Mouse (Mus musculus) hindbrain, embryonic 14.5 days (tissue): ENCODE results near the gene Ppp1r13b. TPM values are rescaled to one million over a fixed set of nuclear protein-coding genes. Genes with fewer than 3 reads are reported as not detected.

Experiments used
- ATAC-seq: fragments of 200-750 bp; cut with Nextera tagmentation; 2 replicates; pipeline ENCODE4 v1.8.0; 2017; ENCODE audit warnings: moderate number of reproducible peaks, mild to moderate bottlenecking, moderate TSS enrichment, moderate library complexity; ENCODE audit not compliant: low FRiP score
- DNase-seq: peaks from one replicate; pipeline ENCODE4 v3.0.0-alpha.2; 2015; ENCODE audit warnings: low spot score
- H3K27ac ChIP-seq: fragments of 300-500 bp; sonication (generic); 2 replicates; pipeline ENCODE4 v1.5.1; 2014; ENCODE audit warnings: mild to moderate bottlenecking, moderate library complexity
- H3K27me3 ChIP-seq: fragments of 300-500 bp; sonication (generic); 2 replicates; pipeline ENCODE4 v1.6.1; 2014; ENCODE audit warnings: mild to moderate bottlenecking, low read length, mixed read lengths; ENCODE audit not compliant: control insufficient read depth, insufficient read depth
- H3K36me3 ChIP-seq: fragments of 300-500 bp; sonication (generic); replicated peaks from 2 replicates; pipeline ENCODE4 v1.6.1; 2014; ENCODE audit not compliant: control insufficient read depth, insufficient read depth
- H3K4me1 ChIP-seq: fragments of 300-500 bp; sonication (generic); replicated peaks from 2 replicates; pipeline ENCODE4 v1.6.1; 2014; ENCODE audit warnings: antibody characterized with exemption, low read length, mixed read lengths; ENCODE audit not compliant: control insufficient read depth, insufficient read depth
- H3K4me2 ChIP-seq: fragments of 300-500 bp; sonication (generic); replicated peaks from 2 replicates; pipeline ENCODE4 v1.6.1; 2014; ENCODE audit warnings: mild to moderate bottlenecking, moderate library complexity
- H3K4me3 ChIP-seq: fragments of 300-500 bp; sonication (generic); replicated peaks from 2 replicates; pipeline ENCODE4 v1.5.1; 2014; ENCODE audit warnings: mild to moderate bottlenecking, low read length
- H3K9ac ChIP-seq: fragments of 300-500 bp; sonication (generic); 2 replicates; pipeline ENCODE4 v1.6.1; 2014
- H3K9me3 ChIP-seq: fragments of 300-500 bp; sonication (generic); 2 replicates; pipeline ENCODE4 v1.6.1; 2016; ENCODE audit warnings: low read length; ENCODE audit not compliant: control insufficient read depth
- whole genome bisulfite sequencing: fragments of 180-500 bp; shearing (Covaris S2); extraction: QIAGEN DNeasy Blood & Tissue Kit; methylation state at CpG from one replicate; pipeline ENCODE4 v1.1.7; 2014; 5-methylcytosine and 5-hydroxymethylcytosine counted together
- polyA plus RNA-seq: library from polyadenylated mRNA; unstranded; fragments of >200 nt; fragmentation: Nextera tagmentation; extraction: Ambion mirVana; gene quantifications from 2 replicates; pipeline ENCODE4 v1.2.1, GENCODE M21; 2014

Gene Ppp1r13b
- polyA plus RNA-seq, 1 experiment from 2014 or later, result 38.0 TPM

GRCm38 (mm10) chr12:111874601-111875140 is 33.2 kb downstream of the Ppp1r13b start:
- 80% methylated on average over 1 of the region's 1 CpGs for WGBS
- H3K4me1 ChIP-seq, result no peaks in the 10 kb centered on the region
- no peaks in the 10 kb centered on the region for H3K27me3 ChIP-seq
- no peaks in the 10 kb centered on the region for H3K9me3 ChIP-seq
- no peak overlapping the region for H3K4me3 ChIP-seq
- H3K9ac ChIP-seq, result no peak overlapping the region
- H3K27ac ChIP-seq, result no peak overlapping the region
- DNase-seq (no peak), ATAC-seq (no peak)
- H3K4me2 ChIP-seq, result no peak overlapping the region
- H3K36me3 ChIP-seq, result peaks cover 21% of the 10 kb centered on the region

- no peak overlapping the region for H3K4me2 ChIP-seq
- H3K27me3 ChIP-seq, result no peaks in the 10 kb centered on the region
- H3K36me3 ChIP-seq, result peaks cover 34% of the 10 kb centered on the region
- WGBS, result 91% methylated on average over 5 of the region's 5 CpGs
- H3K4me1 ChIP-seq, result no peaks in the 10 kb centered on the region
- H3K9ac ChIP-seq, result no peak overlapping the region
- H3K27ac ChIP-seq, result no peak overlapping the region
- no peak overlapping the region for H3K4me3 ChIP-seq
- no peak for ATAC-seq
- H3K9me3 ChIP-seq, result no peaks in the 10 kb centered on the region
- no peak for DNase-seq
These were observed 35.8 kb downstream of the Ppp1r13b start for GRCm38 (mm10) chr12:111872079-111872478.

GRCm38 (mm10) chr12:111870811-111871210 is 37.1 kb downstream of the Ppp1r13b start:
- Histone ChIP-seq H3K4me3 (no peak overlapping the region), H3K27me3 (no peaks in the 10 kb centered on the region), H3K27ac (no peak overlapping the region), H3K4me1 (no peaks in the 10 kb centered on the region), H3K36me3 (peaks cover 45% of the 10 kb centered on the region), H3K9ac (no peak overlapping the region), H3K9me3 (no peaks in the 10 kb centered on the region), H3K4me2 (no peak overlapping the region)
- no peak for DNase-seq
- no peak for ATAC-seq
- WGBS, result 93% methylated on average over 7 of the region's 7 CpGs

GRCm38 (mm10) chr12:111869806-111870205 is 38.1 kb downstream of the Ppp1r13b start:
- ATAC-seq (no peak), DNase-seq (no peak)
- WGBS, result 88% methylated on average over 1 of the region's 1 CpGs
- Histone ChIP-seq H3K36me3 (peaks cover 51% of the 10 kb centered on the region), H3K4me1 (no peaks in the 10 kb centered on the region), H3K27me3 (no peaks in the 10 kb centered on the region), H3K4me2 (no peak overlapping the region), H3K27ac (no peak overlapping the region), H3K4me3 (no peak overlapping the region), H3K9ac (no peak overlapping the region), H3K9me3 (no peaks in the 10 kb centered on the region)

GRCm38 (mm10) chr12:111864206-111864824 is 43.6 kb downstream of the Ppp1r13b start:
- Histone ChIP-seq H3K4me3 (no peak overlapping the region), H3K4me2 (no peak overlapping the region), H3K4me1 (no peaks in the 10 kb centered on the region), H3K27ac (no peak overlapping the region), H3K9me3 (no peaks in the 10 kb centered on the region), H3K27me3 (no peaks in the 10 kb centered on the region), H3K36me3 (peaks cover 53% of the 10 kb centered on the region), H3K9ac (no peak overlapping the region)
- no peak for DNase-seq
- ATAC-seq, result no peak
- 91% methylated on average over 4 of the region's 4 CpGs for WGBS

GRCm38 (mm10) chr12:111855448-111855847 is 52.5 kb downstream of the Ppp1r13b start:
- peaks cover 23% of the 10 kb centered on the region for H3K36me3 ChIP-seq
- no peak overlapping the region for H3K4me2 ChIP-seq
- H3K4me1 ChIP-seq, result no peaks in the 10 kb centered on the region
- H3K27me3 ChIP-seq, result no peaks in the 10 kb centered on the region
- DNase-seq (no peak), ATAC-seq (no peak)
- 96% methylated on average over 2 of the region's 2 CpGs for WGBS
- no peak overlapping the region for H3K9ac ChIP-seq
- no peak overlapping the region for H3K27ac ChIP-seq
- H3K9me3 ChIP-seq, result no peaks in the 10 kb centered on the region
- H3K4me3 ChIP-seq, result no peak overlapping the region

- ATAC-seq (no peak), DNase-seq (no peak)
- no peak overlapping the region for H3K4me3 ChIP-seq
- H3K9me3 ChIP-seq, result no peaks in the 10 kb centered on the region
- H3K4me2 ChIP-seq, result no peak overlapping the region
- H3K9ac ChIP-seq, result no peak overlapping the region
- no peak overlapping the region for H3K27ac ChIP-seq
- no peaks in the 10 kb centered on the region for H3K27me3 ChIP-seq
- peaks cover 13% of the 10 kb centered on the region for H3K36me3 ChIP-seq
- H3K4me1 ChIP-seq, result no peaks in the 10 kb centered on the region
- 73% methylated on average over 4 of the region's 4 CpGs for WGBS
These were observed 54.4 kb downstream of the Ppp1r13b start for GRCm38 (mm10) chr12:111853546-111853945.

GRCm38 (mm10) chr12:111853011-111853436 is 54.9 kb downstream of the Ppp1r13b start:
- Histone ChIP-seq H3K27me3 (no peaks in the 10 kb centered on the region), H3K9me3 (no peaks in the 10 kb centered on the region), H3K4me1 (no peaks in the 10 kb centered on the region), H3K36me3 (peaks cover 9% of the 10 kb centered on the region), H3K4me2 (no peak overlapping the region), H3K9ac (no peak overlapping the region), H3K27ac (no peak overlapping the region), H3K4me3 (no peak overlapping the region)
- no peak for ATAC-seq
- WGBS, result 69% methylated on average over 10 of the region's 10 CpGs
- DNase-seq, result no peak

- 69% methylated on average over 5 of the region's 5 CpGs for WGBS
- ATAC-seq, result no peak
- H3K4me3 ChIP-seq, result no peak overlapping the region
- H3K27me3 ChIP-seq, result no peaks in the 10 kb centered on the region
- no peaks in the 10 kb centered on the region for H3K4me1 ChIP-seq
- H3K4me2 ChIP-seq, result no peak overlapping the region
- no peaks in the 10 kb centered on the region for H3K9me3 ChIP-seq
- H3K36me3 ChIP-seq, result no peaks in the 10 kb centered on the region
- no peak for DNase-seq
- H3K9ac ChIP-seq, result no peak overlapping the region
- H3K27ac ChIP-seq, result no peak overlapping the region
These were observed 56.2 kb downstream of the Ppp1r13b start for GRCm38 (mm10) chr12:111851745-111852144.

- Histone ChIP-seq H3K36me3 (no peaks in the 10 kb centered on the region), H3K4me1 (no peaks in the 10 kb centered on the region), H3K27ac (no peak overlapping the region), H3K27me3 (no peaks in the 10 kb centered on the region), H3K4me3 (no peak overlapping the region), H3K4me2 (no peak overlapping the region), H3K9ac (no peak overlapping the region), H3K9me3 (no peaks in the 10 kb centered on the region)
- ATAC-seq (no peak), DNase-seq (no peak)
- WGBS, result 56% methylated on average over 2 of the region's 2 CpGs
These were observed 56.7 kb downstream of the Ppp1r13b start for GRCm38 (mm10) chr12:111851235-111851634.
